Mouse (Mus musculus) CH12.LX (cell line): ENCODE results near the gene Wscd1.

Experiments used
- CHD1 ChIP-seq: IDR thresholded peaks from 2 replicates; pipeline ENCODE4 v1.6.1; 2012; ENCODE audit warnings: low read depth, low read length, improper control_type of control experiment, inconsistent platforms
- CHD2 ChIP-seq: IDR thresholded peaks from 2 replicates; pipeline ENCODE4 v1.6.1; 2011; ENCODE audit warnings: low read length, improper control_type of control experiment
- CTCF ChIP-seq, 2 experiments: IDR thresholded peaks in 1 of 2; conservative IDR thresholded peaks in 1 of 2; 2 replicates each; pipeline ENCODE4 v1.5.1; 2011 to 2012; ENCODE audit warnings: low read depth in 2 of 2, low read length in 2 of 2, improper control_type of control experiment in 1 of 2, inconsistent platforms in 1 of 2, mild to moderate bottlenecking in 1 of 2, moderate library complexity in 1 of 2
- HCFC1 ChIP-seq: IDR thresholded peaks from 2 replicates; pipeline ENCODE4 v1.6.1; 2012; ENCODE audit warnings: low read depth, mild to moderate bottlenecking, inconsistent platforms, low read length, improper control_type of control experiment
- KAT2A ChIP-seq: IDR thresholded peaks from 2 replicates; pipeline ENCODE4 v1.6.1; 2012; ENCODE audit warnings: low read length, improper control_type of control experiment, inconsistent platforms; ENCODE audit not compliant: insufficient replicate concordance
- POLR2A ChIP-seq: IDR thresholded peaks from 2 replicates; pipeline ENCODE4 v1.6.1; 2011; ENCODE audit warnings: low read depth, mild to moderate bottlenecking, improper control_type of control experiment, low read length

- no peak for TF ChIP-seq KAT2A
- TF ChIP-seq CTCF (conservative IDR thresholded peaks at IDR 0.05 in 1 of 2, IDR thresholded peaks at IDR 0.05 in 1 of 2; ENCODE audit: low read depth in 2 of 2, low read length in 2 of 2): no peak
- TF ChIP-seq POLR2A: no peak
- TF ChIP-seq CHD1: no peak
- no peak for TF ChIP-seq HCFC1
- no peak for TF ChIP-seq CHD2
These were observed 29.9 kb downstream of the Wscd1 start for GRCm38 (mm10) chr11:71779642-71780041.
